Mouse (Mus musculus) ES-E14 (cell line): ENCODE data around the gene Glyr1. TPM values are rescaled to one million over a fixed set of nuclear protein-coding genes. Genes with fewer than 3 reads are reported as not detected.
A peak's percentile ranks its signal among the peaks of the same experiment; 100 is the strongest.

Experiments
- DNase-seq: peaks from one replicate; pipeline ENCODE4 v3.0.0-alpha.2; 2013; ENCODE audit warnings: low read depth, low spot score
- H3K27ac ChIP-seq: 2 replicates; pipeline ENCODE4 v1.5.1; 2012; ENCODE audit warnings: low read depth, mild to moderate bottlenecking, low read length, moderate library complexity, mixed read lengths; ENCODE audit not compliant: poor library complexity, insufficient read depth, severe bottlenecking
- H3K36me3 ChIP-seq: 2 replicates; pipeline ENCODE4 v1.6.1; 2012; ENCODE audit warnings: mild to moderate bottlenecking, low read length, moderate library complexity, mixed read lengths; ENCODE audit not compliant: control insufficient read depth, poor library complexity, insufficient read depth, severe bottlenecking
- H3K4me1 ChIP-seq, 2 experiments: fragments of 150-350 bp in 1 of 2; sonication (generic) in 1 of 2; 2 replicates each; pipeline ENCODE4 v1.6.1; 2012; ENCODE audit warnings: low read length in 2 of 2, mild to moderate bottlenecking in 1 of 2, mixed read lengths in 1 of 2; ENCODE audit not compliant: control insufficient read depth in 2 of 2, insufficient read depth in 2 of 2, poor library complexity in 1 of 2
- H3K4me3 ChIP-seq, 2 experiments: fragments of 150-350 bp in 1 of 2; sonication (generic) in 1 of 2; 2 replicates each; pipeline ENCODE4 v1.5.1; 2012; ENCODE audit warnings: low read length in 2 of 2, low read depth in 1 of 2, mild to moderate bottlenecking in 1 of 2, mixed read lengths in 1 of 2; ENCODE audit not compliant: insufficient read depth in 1 of 2, poor library complexity in 1 of 2, severe bottlenecking in 1 of 2
- H3K9ac ChIP-seq: 2 replicates; pipeline ENCODE4 v1.6.1; 2012; ENCODE audit warnings: low read depth, mild to moderate bottlenecking, low read length, mixed read lengths; ENCODE audit not compliant: poor library complexity, insufficient read depth, severe bottlenecking
- H3K9me3 ChIP-seq: fragments of 150-350 bp; sonication (generic); 2 replicates; pipeline ENCODE4 v1.6.1; 2012; ENCODE audit warnings: low read depth, mild to moderate bottlenecking, low read length; ENCODE audit not compliant: control insufficient read depth, insufficient read depth
- CHD2 ChIP-seq: IDR thresholded peaks from 2 replicates; pipeline ENCODE4 v1.6.1; 2014; ENCODE audit warnings: mild to moderate bottlenecking, low read depth, low read length, inconsistent platforms
- HCFC1 ChIP-seq: IDR thresholded peaks from 2 replicates; pipeline ENCODE4 v1.6.1; 2012; ENCODE audit warnings: low read length, inconsistent platforms, borderline replicate concordance; ENCODE audit not compliant: insufficient read depth
- MAFK ChIP-seq: IDR thresholded peaks from 2 replicates; pipeline ENCODE4 v1.6.1; 2014; ENCODE audit warnings: mild to moderate bottlenecking, low read depth, low read length, inconsistent platforms; ENCODE audit not compliant: insufficient read depth
- ZC3H11A ChIP-seq: IDR thresholded peaks from 2 replicates; pipeline ENCODE4 v1.6.1; 2012; ENCODE audit warnings: low read depth, mild to moderate bottlenecking, inconsistent platforms, low read length, borderline replicate concordance
- ZNF384 ChIP-seq: IDR thresholded peaks from 2 replicates; pipeline ENCODE4 v1.6.1; 2012; ENCODE audit warnings: low read depth, low read length, inconsistent platforms
- in situ Hi-C, 2 experiments: fragments of 600-800 bp; cut with MboI; formaldehyde crosslinking; loops; one replicate each; pipeline ENCODE4 v1.15.1; 2025; ENCODE audit warnings: low sequenced_read_pairs in 2 of 2, inconsistent platforms in 1 of 2; ENCODE audit not compliant: unreplicated experiment in 2 of 2
- total RNA-seq: library from RNA; depleted of rRNA; stranded (reverse); fragments of 300-350 nt; gene quantifications from 2 replicates; pipeline ENCODE4 v1.2.3, GENCODE M21; 2012

The Glyr1 gene
- total RNA-seq, 1 experiment, result 75.6 TPM

DNA sequence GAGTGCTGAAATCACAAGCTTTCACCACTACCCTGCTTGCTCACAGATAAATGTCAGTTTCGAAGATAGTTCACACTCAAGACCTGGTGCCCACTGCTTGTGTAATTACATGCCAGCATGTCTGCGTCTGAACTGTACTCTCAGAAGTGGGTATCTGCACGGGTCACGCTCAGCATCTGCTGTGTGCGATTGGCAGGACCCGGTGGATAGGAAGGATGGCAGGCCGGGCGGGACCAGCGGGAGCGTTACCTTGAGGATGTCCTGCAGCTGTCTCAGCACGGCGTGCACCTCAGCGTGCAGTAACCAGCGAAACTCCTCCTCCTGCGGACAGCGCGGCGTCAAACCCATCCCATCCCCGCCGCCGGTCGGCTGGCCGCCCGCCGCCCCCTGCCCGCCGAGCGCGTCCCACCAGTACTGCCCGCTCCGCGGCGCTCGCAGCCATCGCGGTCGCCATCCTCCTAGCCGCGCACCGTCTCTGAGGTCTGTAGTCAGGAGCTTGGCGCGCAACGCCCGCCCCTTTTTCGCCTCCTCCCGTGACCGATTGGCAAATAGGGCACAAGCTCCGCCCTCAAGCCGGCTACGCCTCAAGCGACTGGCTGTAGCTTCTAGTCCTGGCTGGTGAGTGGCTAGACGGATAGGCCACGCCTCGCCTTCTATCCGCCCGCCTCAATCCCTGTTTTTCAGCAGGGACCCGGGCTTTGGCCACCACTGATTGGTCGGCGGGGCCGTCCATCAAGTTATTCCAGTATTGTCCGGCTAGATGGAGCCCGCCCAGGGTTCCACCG lies 36.4 kb downstream of the Glyr1 start, which contains the start of gene Rogdi:
Gene Rogdi, minus strand, starts transcription at position 500 of the 785 bp plus-strand sequence.
- H3K4me3 ChIP-seq, result peak within 1 kb of the TSS; percentile 90 to 91
- peaks cover 11 to 19% of the 10 kb centered on the region in 2 experiments for H3K4me1 ChIP-seq
- H3K9me3 ChIP-seq, result no peaks in the 10 kb centered on the region
- H3K36me3 ChIP-seq, result peaks cover 37% of the 10 kb centered on the region
- TF ChIP-seq HCFC1 (peak; percentile 31; the same call in 1 of the 2 replicates), ZC3H11A (no peak), MAFK (no peak), CHD2 (peak; percentile 90), ZNF384 (no peak)
- in situ Hi-C loops, result no loop called here
- peak within 1 kb of the TSS; percentile 86 for H3K9ac ChIP-seq
- peak; percentile 99 for DNase-seq
- H3K27ac ChIP-seq, result no peak within 1 kb of the TSS; the same call in 1 of the 2 replicates

DNA sequence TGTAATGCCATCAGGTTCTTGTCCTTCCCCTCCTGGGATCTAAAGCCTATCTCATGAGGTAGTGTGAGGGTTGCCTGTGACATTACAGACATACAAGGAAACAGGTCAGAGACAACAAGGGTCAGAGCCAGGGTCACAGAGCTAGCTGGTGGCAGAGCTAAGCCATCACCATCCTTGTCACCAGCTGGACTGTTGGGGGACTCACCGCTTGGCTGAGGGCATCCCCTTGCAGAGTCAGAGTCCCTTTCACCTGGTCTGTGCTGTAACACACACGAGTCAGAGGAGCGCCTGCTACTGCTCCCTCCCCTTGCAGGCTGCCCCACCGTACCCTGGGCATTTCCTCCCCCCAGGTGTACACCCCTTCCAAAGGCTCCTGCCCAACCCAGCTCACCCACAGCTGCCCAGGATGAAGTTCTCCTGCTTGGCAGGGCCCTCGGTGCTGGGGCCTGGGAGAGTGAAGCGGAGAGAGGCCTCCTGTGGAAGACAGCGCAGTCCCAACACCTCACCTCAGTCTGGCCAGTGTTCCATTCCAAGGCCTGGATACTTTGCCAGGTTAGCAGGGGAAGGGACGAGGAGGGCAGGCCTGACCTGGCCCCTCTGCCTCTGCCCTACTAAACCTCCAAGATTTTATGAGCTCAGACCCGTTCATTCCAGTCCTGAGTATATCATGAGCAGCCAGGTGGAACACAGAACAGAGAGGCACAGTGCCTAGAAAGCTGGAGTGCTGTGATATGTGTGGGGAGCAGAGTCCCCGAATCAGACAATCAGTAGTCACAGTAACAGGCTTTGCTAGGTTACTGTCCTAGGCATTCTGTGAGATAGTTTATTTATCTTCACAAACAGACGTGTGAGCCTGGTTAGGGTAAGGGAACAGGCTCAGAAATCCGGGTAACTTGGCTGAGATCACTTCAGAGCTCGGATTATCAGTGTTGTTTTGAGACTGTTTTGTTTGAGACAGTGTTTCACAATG lies 37.3 kb downstream of the Glyr1 start:
- DNase-seq, result no peak
- Histone ChIP-seq H3K4me3 (peak overlapping the region; percentile 90 to 91), H3K9ac (peak overlapping the region; percentile 86), H3K9me3 (no peaks in the 10 kb centered on the region), H3K4me1 (peaks cover 11 to 26% of the 10 kb centered on the region in 2 experiments), H3K36me3 (peaks cover 35% of the 10 kb centered on the region), H3K27ac (no peak overlapping the region)
- TF ChIP-seq ZC3H11A (no peak), MAFK (no peak), CHD2 (no peak), ZNF384 (no peak), HCFC1 (no peak)
- in situ Hi-C loops, result no loop called here

GRCm38 (mm10) chr16:5011285-5011684 lies 38.4 kb downstream of the Glyr1 start:
- no peak overlapping the region for H3K4me3 ChIP-seq
- H3K27ac ChIP-seq, result no peak overlapping the region
- no peak overlapping the region for H3K9ac ChIP-seq
- H3K4me1 ChIP-seq, result peaks cover 11 to 30% of the 10 kb centered on the region in 2 experiments
- in situ Hi-C loops, result no loop called here
- no peak for DNase-seq
- H3K36me3 ChIP-seq, result peaks cover 30% of the 10 kb centered on the region
- TF ChIP-seq MAFK, result no peak
- no peak for TF ChIP-seq ZC3H11A
- no peak for TF ChIP-seq CHD2
- no peak for TF ChIP-seq HCFC1
- TF ChIP-seq ZNF384, result no peak
- H3K9me3 ChIP-seq, result no peaks in the 10 kb centered on the region

GRCm38 (mm10) chr16:5010371-5010935 lies 39.2 kb downstream of the Glyr1 start:
- DNase-seq, result no peak
- H3K36me3 ChIP-seq, result peaks cover 23% of the 10 kb centered on the region
- H3K4me1 ChIP-seq, result peaks cover 11 to 30% of the 10 kb centered on the region in 2 experiments
- H3K9ac ChIP-seq, result no peak overlapping the region
- no peaks in the 10 kb centered on the region for H3K9me3 ChIP-seq
- H3K27ac ChIP-seq, result no peak overlapping the region
- H3K4me3 ChIP-seq, result no peak overlapping the region
- no peak for TF ChIP-seq HCFC1
- TF ChIP-seq ZC3H11A, result no peak
- TF ChIP-seq ZNF384, result no peak
- no peak for TF ChIP-seq MAFK
- no peak for TF ChIP-seq CHD2
- in situ Hi-C loops, result no loop called here
